In genomic region chr11:8568829-8569228, GRCm38 (mm10) we compare ENCODE assay signal across 13 mouse cellular contexts.
DNase-seq lines count a peak whose midpoint lies in the region; ATAC-seq and TF ChIP-seq lines count a peak whose summit lies in the region.
"Had no signal": no experiment of that assay in that cellular context is flagged by ENCODE, and none has a peak within 500 bp of the region (broad histone marks: within the 10 kb centered on the region; RNA-seq: fewer than 3 reads in every experiment).

No protein-coding gene starts in this region.

- 59% methylated on average over 7 of the region's 7 CpGs for WGBS in kidney, adult 2 months
- WGBS in midbrain, embryonic 10.5 days, result 38% methylated on average over 7 of the region's 7 CpGs
- 20% methylated on average over 7 of the region's 7 CpGs for WGBS in midbrain, embryonic 13.5 days
- 14% methylated on average over 7 of the region's 7 CpGs for WGBS in hindbrain, embryonic 13.5 days
- 58% methylated on average over 7 of the region's 7 CpGs for WGBS in stomach, embryonic 16.5 days

- no peaks in the 10 kb centered on the region; the same call in 1 of the 2 replicates for H3K36me3 ChIP-seq in kidney, adult 2 months (ENCODE audit: control insufficient read depth, insufficient read depth, low read length)
- peaks cover 8% of the 10 kb centered on the region for H3K36me3 ChIP-seq in midbrain, embryonic 10.5 days
- no peaks in the 10 kb centered on the region for H3K36me3 ChIP-seq in midbrain, embryonic 13.5 days
- no peaks in the 10 kb centered on the region for H3K36me3 ChIP-seq in hindbrain, embryonic 13.5 days
- H3K36me3 ChIP-seq in stomach, embryonic 16.5 days (ENCODE audit: control insufficient read depth, insufficient read depth, low read length), result no peaks in the 10 kb centered on the region
- H3K36me3 ChIP-seq: hindbrain, embryonic 15.5 days had no signal

- H3K27ac ChIP-seq in kidney, adult 2 months (ENCODE audit: insufficient read depth, low read depth, low read length), result peak overlapping the region; percentile 39; the same call in 1 of the 2 replicates
- H3K27ac ChIP-seq in midbrain, embryonic 10.5 days (replicated peaks), result peak overlapping the region; percentile 57
- no peak overlapping the region for H3K27ac ChIP-seq in midbrain, embryonic 13.5 days
- no peak overlapping the region for H3K27ac ChIP-seq in hindbrain, embryonic 13.5 days
- H3K27ac ChIP-seq in stomach, embryonic 16.5 days (ENCODE audit: low read length), result peak overlapping the region; percentile 90
- H3K27ac ChIP-seq: heart, embryonic 13.5 days; hindbrain, embryonic 15.5 days; limb, embryonic 15.5 days had no signal

- no peaks in the 10 kb centered on the region for H3K27me3 ChIP-seq in kidney, adult 2 months (replicated peaks; ENCODE audit: control insufficient read depth, insufficient read depth, low read length)
- H3K27me3 ChIP-seq in midbrain, embryonic 10.5 days (ENCODE audit: low read depth, poor library complexity, severe bottlenecking), result no peaks in the 10 kb centered on the region
- H3K27me3 ChIP-seq in midbrain, embryonic 13.5 days, result no peaks in the 10 kb centered on the region
- no peaks in the 10 kb centered on the region for H3K27me3 ChIP-seq in hindbrain, embryonic 13.5 days
- no peaks in the 10 kb centered on the region for H3K27me3 ChIP-seq in stomach, embryonic 16.5 days (ENCODE audit: control insufficient read depth, insufficient read depth, low read length)
- H3K27me3 ChIP-seq: embryonic facial prominence, embryonic 12.5 days; heart, embryonic 13.5 days; hindbrain, embryonic 15.5 days; limb, embryonic 15.5 days had no signal

- H3K4me1 ChIP-seq in kidney, adult 2 months (ENCODE audit: control insufficient read depth, insufficient read depth, low read length), result peaks cover 17% of the 10 kb centered on the region
- H3K4me1 ChIP-seq in midbrain, embryonic 10.5 days, result peaks cover 28% of the 10 kb centered on the region
- peaks cover 11% of the 10 kb centered on the region for H3K4me1 ChIP-seq in midbrain, embryonic 13.5 days (replicated peaks)
- peaks cover 12% of the 10 kb centered on the region for H3K4me1 ChIP-seq in hindbrain, embryonic 13.5 days (replicated peaks)
- peaks cover 27% of the 10 kb centered on the region for H3K4me1 ChIP-seq in stomach, embryonic 16.5 days (ENCODE audit: control insufficient read depth, insufficient read depth, low read length)

- H3K4me2 ChIP-seq in midbrain, embryonic 13.5 days (replicated peaks), result no peak overlapping the region
- H3K4me2 ChIP-seq in hindbrain, embryonic 13.5 days, result no peak overlapping the region
- H3K4me2 ChIP-seq in stomach, embryonic 16.5 days (ENCODE audit: low read depth, low read length), result no peak overlapping the region
- H3K4me2 ChIP-seq: embryonic facial prominence, embryonic 12.5 days; heart, embryonic 13.5 days; hindbrain, embryonic 15.5 days; limb, embryonic 15.5 days had no signal

- no peak overlapping the region for H3K9ac ChIP-seq in midbrain, embryonic 13.5 days (replicated peaks)
- no peak overlapping the region for H3K9ac ChIP-seq in hindbrain, embryonic 13.5 days
- no peak overlapping the region for H3K9ac ChIP-seq in stomach, embryonic 16.5 days (ENCODE audit: low read length)
- H3K9ac ChIP-seq: embryonic facial prominence, embryonic 12.5 days; heart, embryonic 13.5 days; hindbrain, embryonic 15.5 days; limb, embryonic 15.5 days had no signal

- no peak for ATAC-seq in midbrain, embryonic 13.5 days
- ATAC-seq in hindbrain, embryonic 13.5 days (ENCODE audit: low FRiP score), result peak; percentile 49; the same call in 1 of the 2 replicates
- no peak for ATAC-seq in stomach, embryonic 16.5 days (ENCODE audit: insufficient read depth, low FRiP score)

- no peak for DNase-seq in kidney, adult 2 months
- no peak for DNase-seq in kidney, postnatal 4 days
- DNase-seq in midbrain, embryonic 10.5 days (ENCODE audit: low spot score), result no peak
- DNase-seq in cerebellum, adult 18-20 months, result no peak
- DNase-seq: adrenal gland, postnatal 36 days; lung, postnatal 4 days had no signal

- no peak for TF ChIP-seq POLR2A in kidney, adult 2 months (IDR thresholded peaks at IDR 0.05; ENCODE audit: low read depth, low read length)

- no peak for TF ChIP-seq CTCF in kidney, adult 2 months (conservative IDR thresholded peaks at IDR 0.05; ENCODE audit: insufficient read depth, insufficient read length, low read depth, low read length)

- 0 out of 2 replicates have a peak, but pooled peaks cover 4% of the 10 kb centered on the region for H3K9me3 ChIP-seq in midbrain, embryonic 10.5 days (replicated peaks)
- H3K9me3 ChIP-seq in midbrain, embryonic 13.5 days, result no peaks in the 10 kb centered on the region
- H3K9me3 ChIP-seq in hindbrain, embryonic 13.5 days, result no peaks in the 10 kb centered on the region
- no peaks in the 10 kb centered on the region for H3K9me3 ChIP-seq in stomach, embryonic 16.5 days (replicated peaks; ENCODE audit: control insufficient read depth, low read length)
- H3K9me3 ChIP-seq: embryonic facial prominence, embryonic 12.5 days; hindbrain, embryonic 15.5 days; limb, embryonic 15.5 days had no signal

- H3K4me3 ChIP-seq in kidney, adult 2 months (ENCODE audit: insufficient read depth, low read depth, low read length), result no peak overlapping the region
- no peak overlapping the region for H3K4me3 ChIP-seq in midbrain, embryonic 10.5 days
- no peak overlapping the region for H3K4me3 ChIP-seq in midbrain, embryonic 13.5 days (replicated peaks)
- H3K4me3 ChIP-seq in hindbrain, embryonic 13.5 days, result no peak overlapping the region
- H3K4me3 ChIP-seq in stomach, embryonic 16.5 days (replicated peaks; ENCODE audit: low read length), result no peak overlapping the region
- H3K4me3 ChIP-seq: embryonic facial prominence, embryonic 12.5 days; heart, embryonic 13.5 days; hindbrain, embryonic 15.5 days; limb, embryonic 15.5 days had no signal

Comparison
In these comparisons a context has a peak if more than half of its experiments do, and no peak if none do; other contexts are left out.
1. H3K27ac ChIP-seq: peak in kidney, adult 2 months (single experiment), midbrain, embryonic 10.5 days (single experiment) and stomach, embryonic 16.5 days (single experiment); none in midbrain, embryonic 13.5 days (single experiment) and hindbrain, embryonic 13.5 days (single experiment).